Mouse (Mus musculus): ENCODE measurements at regions not wholly inside any gene's neighbourhood (a gene's known extent, or its start where the extent isn't known, plus 50 kb on each side); places are given as distances from the start of the nearest gene placed in this dataset.

- no peak for TF ChIP-seq CTCF (conservative IDR thresholded peaks at IDR 0.05; ENCODE audit: low read length)
- no peak for TF ChIP-seq NANOG (IDR thresholded peaks at IDR 0.05; ENCODE audit: borderline replicate concordance, low read length)
Measured at GRCm38 (mm10) chr10:23477104-23477503, 126.5 kb upstream of the Eya4 start.
